In genomic region chr15:12322676-12323402, GRCm38 (mm10) we compare ENCODE assay signal across 8 mouse cellular contexts. TPM values are rescaled to one million over a fixed set of nuclear protein-coding genes. Genes with fewer than 3 reads are reported as not detected.
DNase-seq lines count a peak whose midpoint lies in the region; ATAC-seq and TF ChIP-seq lines count a peak whose summit lies in the region.

No protein-coding gene starts in this region.

- TF ChIP-seq CTCF in lung, adult 2 months (IDR thresholded peaks at IDR 0.05; ENCODE audit: insufficient read depth, low read length): no peak

- H3K4me3 ChIP-seq in lung, adult 2 months (replicated peaks; ENCODE audit: extremely low read depth, low read depth, low read length): peak overlapping the region; percentile 60
- H3K4me3 ChIP-seq in brown adipose tissue, adult 24 weeks (ENCODE audit: insufficient read depth, low read depth, low read length): peak overlapping the region; percentile 99
- H3K4me3 ChIP-seq in neural tube, embryonic 13.5 days: peak overlapping the region; percentile 100

- H3K27me3 ChIP-seq in neural tube, embryonic 13.5 days: peaks cover 10% of the 10 kb centered on the region

- no peak for TF ChIP-seq POLR2A in lung, adult 2 months (IDR thresholded peaks at IDR 0.05; ENCODE audit: borderline replicate concordance, extremely low read depth, low read depth, low read length)

- no peak for ATAC-seq in neural tube, embryonic 13.5 days (ENCODE audit: low read depth)
- no peak for ATAC-seq in cerebellum, adult (ENCODE audit: insufficient number of reproducible peaks, low FRiP score, low TSS enrichment)

- H3K4me2 ChIP-seq in neural tube, embryonic 13.5 days: peak overlapping the region; percentile 79

- no peaks in the 10 kb centered on the region for H3K9me3 ChIP-seq in neural tube, embryonic 13.5 days

- WGBS in lung, adult 2 months: 4% methylated on average over 9 of the region's 9 CpGs
- WGBS in neural tube, embryonic 13.5 days: 14% methylated on average over 9 of the region's 9 CpGs

- peak overlapping the region; percentile 98 for H3K9ac ChIP-seq in neural tube, embryonic 13.5 days

- H3K36me3 ChIP-seq in neural tube, embryonic 13.5 days: 0 out of 2 replicates have a peak, but pooled peaks cover 5% of the 10 kb centered on the region

- peak overlapping the region; percentile 97; the same call in 1 of the 2 replicates for H3K27ac ChIP-seq in brown adipose tissue, adult 24 weeks (replicated peaks; ENCODE audit: low read depth, low read length)
- H3K27ac ChIP-seq in neural tube, embryonic 13.5 days (replicated peaks): no peak overlapping the region

- DNase-seq in lung, adult 2 months: no peak
- DNase-seq in lung, postnatal 14 days: no peak
- peak; percentile 78 for DNase-seq in induced T-regulatory cell, adult 2 months (ENCODE audit: low read depth)
- DNase-seq in T-cell, adult 2 months (ENCODE audit: low spot score): no peak
- DNase-seq in layer of hippocampus, postnatal 10 days (ENCODE audit: low spot score in 2 of 2): no peak

- H3K4me1 ChIP-seq in lung, adult 2 months (ENCODE audit: control insufficient read depth, insufficient read depth, low read length): peaks cover 17% of the 10 kb centered on the region
- H3K4me1 ChIP-seq in brown adipose tissue, adult 24 weeks (ENCODE audit: control insufficient read depth, insufficient read depth, insufficient read length, low read length): peaks cover 8% of the 10 kb centered on the region
- H3K4me1 ChIP-seq in neural tube, embryonic 13.5 days (replicated peaks): peaks cover 40% of the 10 kb centered on the region

RNA-seq across cellular contexts. Expression of gene 1810049J17Rik, which starts 1.1 kb away (rescaled TPM):
- polyA plus RNA-seq in lung, adult 2 months (2012; rRNA removed): 0.85 TPM in 1 of 2 replicates, not detected in the other
- 3.1 TPM in 1 of 2 replicates, not detected in the other for polyA plus RNA-seq in brown adipose tissue, adult 24 weeks (2012; ENCODE audit: insufficient read depth, insufficient read length, missing spikeins)
- 1.3 TPM in 1 of 2 replicates, not detected in the other for polyA plus RNA-seq in neural tube, embryonic 13.5 days (2015; fragmentation: Nextera tagmentation; extraction: Ambion mirVana)
- total RNA-seq in layer of hippocampus, postnatal 10 days (2021): 1 to 10 TPM in 1 of 2 experiments, under 1 TPM in 1; 0.91 to 1.7 TPM

RNA-seq across cellular contexts. Expression of gene Golph3, which starts 1.6 kb away (rescaled TPM):
- polyA plus RNA-seq in lung, adult 2 months (2012; rRNA removed): 73.4 and 92.4 TPM in 2 replicates
- 81.3 and 89.4 TPM in 2 replicates for polyA plus RNA-seq in brown adipose tissue, adult 24 weeks (2012; ENCODE audit: insufficient read depth, insufficient read length, missing spikeins)
- 82.9 and 91.5 TPM in 2 replicates for polyA plus RNA-seq in neural tube, embryonic 13.5 days (2015; fragmentation: Nextera tagmentation; extraction: Ambion mirVana)
- 10 to 100 TPM; 89.5 to 92.4 TPM for total RNA-seq in layer of hippocampus, postnatal 10 days (2021)
